Comparison of ENCODE assay signal across 8 mouse cellular contexts in genomic region chr19:3905261-3905969, GRCm38 (mm10). TPM values are rescaled to one million over a fixed set of nuclear protein-coding genes. Genes with fewer than 3 reads are reported as not detected.
DNase-seq lines count a peak whose midpoint lies in the region; ATAC-seq and TF ChIP-seq lines count a peak whose summit lies in the region.

No protein-coding gene starts in this region.

- DNase-seq in A20 (ENCODE audit: low read depth, low spot score) (peak; percentile 52), MEL-GATA-1-ER (ENCODE audit: extremely low read depth, low read depth) (peak; percentile 14)
- peak; percentile 76 to 77 for DNase-seq in heart, adult 9 months (ENCODE audit: low spot score in 2 of 2)
- DNase-seq in kidney, adult 9 months, result peak; percentile 55
- DNase-seq in lung, postnatal 10 days, result peak; percentile 81
- DNase-seq in stomach, postnatal 0 days (ENCODE audit: low spot score), result peak; percentile 68
- DNase-seq in spleen, adult 12 weeks (ENCODE audit: low spot score), result no peak
- DNase-seq in urinary bladder, postnatal 25 days (ENCODE audit: low spot score), result no peak

- peak overlapping the region; percentile 88 for H3K27ac ChIP-seq in stomach, postnatal 0 days (replicated peaks)

- H3K36me3 ChIP-seq in stomach, postnatal 0 days (ENCODE audit: control insufficient read depth, insufficient read depth, low read length), result peaks cover 34% of the 10 kb centered on the region

- no peak for TF ChIP-seq CTCF in stomach, postnatal 0 days (IDR thresholded peaks at IDR 0.05; ENCODE audit: low read depth)

- no peak for TF ChIP-seq EP300 in stomach, postnatal 0 days (optimal IDR thresholded peaks at IDR 0.05)

- H3K4me3 ChIP-seq in stomach, postnatal 0 days (ENCODE audit: low read depth, low read length), result peak overlapping the region; percentile 64

- no peaks in the 10 kb centered on the region for H3K27me3 ChIP-seq in stomach, postnatal 0 days (ENCODE audit: control insufficient read depth, insufficient read depth, low read length)

- peaks cover 14% of the 10 kb centered on the region; the same call in 1 of the 2 replicates for H3K4me1 ChIP-seq in stomach, postnatal 0 days (replicated peaks; ENCODE audit: control insufficient read depth, insufficient read depth)

- peak overlapping the region; percentile 81 for H3K4me2 ChIP-seq in stomach, postnatal 0 days (replicated peaks; ENCODE audit: low read depth)

- no peaks in the 10 kb centered on the region for H3K9me3 ChIP-seq in stomach, postnatal 0 days (ENCODE audit: control insufficient read depth, low read length)

- peak overlapping the region; percentile 58 for H3K9ac ChIP-seq in stomach, postnatal 0 days (ENCODE audit: low read length)

- 27% methylated on average over 6 of the region's 6 CpGs for WGBS in stomach, postnatal 0 days

- peak; percentile 19; the same call in 1 of the 2 replicates for ATAC-seq in stomach, postnatal 0 days (ENCODE audit: low FRiP score, low TSS enrichment)

RNA-seq across cellular contexts. Expression of gene Tcirg1, which starts 1.5 kb away (rescaled TPM):
- polyA plus RNA-seq in stomach, postnatal 0 days (2015; fragmentation: Nextera tagmentation; extraction: Ambion mirVana), result 17.4 and 21.8 TPM in 2 replicates

RNA-seq across cellular contexts. Expression of gene Ndufs8, which starts 7.2 kb away (rescaled TPM):
- polyA plus RNA-seq in stomach, postnatal 0 days (2015; fragmentation: Nextera tagmentation; extraction: Ambion mirVana), result 277 and 284 TPM in 2 replicates

RNA-seq across cellular contexts. Expression of gene Aldh3b1, which starts 24.2 kb away (rescaled TPM):
- 1.8 and 2.2 TPM in 2 replicates for polyA plus RNA-seq in stomach, postnatal 0 days (2015; fragmentation: Nextera tagmentation; extraction: Ambion mirVana)

RNA-seq across cellular contexts. Expression of gene Unc93b1, which starts 29.6 kb away (rescaled TPM):
- 17.4 and 19.7 TPM in 2 replicates for polyA plus RNA-seq in stomach, postnatal 0 days (2015; fragmentation: Nextera tagmentation; extraction: Ambion mirVana)

RNA-seq across cellular contexts. Expression of gene Aldh3b3, which starts 53.0 kb away (rescaled TPM):
- 1.1 TPM in 2 replicates for polyA plus RNA-seq in stomach, postnatal 0 days (2015; fragmentation: Nextera tagmentation; extraction: Ambion mirVana)

Comparison
In these comparisons a context has a peak if more than half of its experiments do, and no peak if none do; other contexts are left out.
1. DNase-seq: peak in A20 (single experiment), MEL-GATA-1-ER (single experiment), heart, adult 9 months (2 of 2), kidney, adult 9 months (single experiment), lung, postnatal 10 days (single experiment) and stomach, postnatal 0 days (single experiment); none in spleen, adult 12 weeks (single experiment) and urinary bladder, postnatal 25 days (single experiment).